Mouse (Mus musculus) forebrain, embryonic 14.5 days (tissue): Measurements from ENCODE around the gene Adgrl2. TPM values are rescaled to one million over a fixed set of nuclear protein-coding genes. Genes with fewer than 3 reads are reported as not detected.

Source experiments
- ATAC-seq: fragments of 200-750 bp; cut with Nextera tagmentation; 2 replicates; pipeline ENCODE4 v1.8.0; 2017; ENCODE audit warnings: mild to moderate bottlenecking, moderate library complexity
- DNase-seq: peaks from one replicate; pipeline ENCODE4 v3.0.0-alpha.2; 2015; ENCODE audit warnings: low spot score
- H3K27ac ChIP-seq: fragments of 300-500 bp; sonication (generic); 2 replicates; pipeline ENCODE4 v1.5.1; 2014; ENCODE audit warnings: low read depth, mild to moderate bottlenecking, control low read depth, low read length, moderate library complexity
- H3K27me3 ChIP-seq: fragments of 300-500 bp; sonication (generic); replicated peaks from 2 replicates; pipeline ENCODE4 v1.6.1; 2014; ENCODE audit warnings: low read length, control low read depth, mixed read lengths; ENCODE audit not compliant: control insufficient read depth, insufficient read depth
- H3K36me3 ChIP-seq: fragments of 300-500 bp; sonication (generic); 2 replicates; pipeline ENCODE4 v1.6.1; 2014; ENCODE audit warnings: low read length, control low read depth; ENCODE audit not compliant: control insufficient read depth, insufficient read depth
- H3K4me1 ChIP-seq: fragments of 300-500 bp; sonication (generic); 2 replicates; pipeline ENCODE4 v1.6.1; 2014; ENCODE audit warnings: antibody characterized with exemption, low read length, control low read depth; ENCODE audit not compliant: control insufficient read depth, insufficient read depth
- H3K4me2 ChIP-seq: fragments of 300-500 bp; sonication (generic); 2 replicates; pipeline ENCODE4 v1.6.1; 2014; ENCODE audit warnings: mild to moderate bottlenecking, control low read depth, low read length
- H3K4me3 ChIP-seq: fragments of 300-500 bp; sonication (generic); 2 replicates; pipeline ENCODE4 v1.5.1; 2014; ENCODE audit warnings: low read depth, low read length, control low read depth
- H3K9ac ChIP-seq: fragments of 300-500 bp; sonication (generic); 2 replicates; pipeline ENCODE4 v1.6.1; 2014; ENCODE audit warnings: mild to moderate bottlenecking, low read length, control low read depth, moderate library complexity
- H3K9me3 ChIP-seq: fragments of 300-500 bp; sonication (generic); replicated peaks from 2 replicates; pipeline ENCODE4 v1.6.1; 2016; ENCODE audit warnings: low read length, control low read depth, mixed read lengths; ENCODE audit not compliant: control insufficient read depth
- WGBS: fragments of 180-500 bp; shearing (Covaris S2); extraction: QIAGEN DNeasy Blood & Tissue Kit; methylation state at CpG from one replicate; pipeline ENCODE4 v1.1.7; 2014; 5-methylcytosine and 5-hydroxymethylcytosine counted together
- polyA plus RNA-seq: library from polyadenylated mRNA; unstranded; fragments of >200 nt; fragmentation: Nextera tagmentation; extraction: Ambion mirVana; gene quantifications from 2 replicates; pipeline ENCODE4 v1.2.1, GENCODE M21; 2014

The Adgrl2 gene
- polyA plus RNA-seq, 1 experiment from 2014 or later: 69.4 TPM

DNA sequence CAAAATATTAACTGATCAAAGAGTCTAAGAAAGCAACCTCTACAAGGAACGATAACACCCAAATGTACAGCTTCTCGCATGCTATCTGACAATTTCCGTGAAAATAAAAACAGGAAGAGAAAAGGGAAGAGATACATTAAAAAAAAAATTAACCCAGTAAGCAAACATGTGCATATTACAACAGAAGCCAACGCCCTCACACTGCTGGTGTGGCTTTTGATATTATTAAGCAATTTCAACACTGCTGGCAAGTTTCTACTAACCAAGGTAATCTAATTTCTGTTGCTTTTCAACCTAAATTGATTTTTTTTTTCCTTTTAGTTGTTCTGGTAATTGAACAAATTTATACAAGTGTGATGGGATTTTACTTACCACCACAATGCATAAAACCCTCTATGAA is 8.0 kb downstream of the Adgrl2 start:
- no peak overlapping the region for H3K9ac ChIP-seq
- H3K4me3 ChIP-seq: no peak overlapping the region
- 81% methylated on average over 4 of the region's 4 CpGs for WGBS
- ATAC-seq (no peak), DNase-seq (no peak)
- H3K4me1 ChIP-seq: peaks cover 35% of the 10 kb centered on the region
- H3K27me3 ChIP-seq: no peaks in the 10 kb centered on the region
- no peak overlapping the region for H3K4me2 ChIP-seq
- H3K27ac ChIP-seq: no peak overlapping the region
- no peaks in the 10 kb centered on the region for H3K9me3 ChIP-seq
- no peaks in the 10 kb centered on the region for H3K36me3 ChIP-seq

- Histone ChIP-seq H3K9ac (no peak overlapping the region), H3K9me3 (no peaks in the 10 kb centered on the region), H3K4me1 (peaks cover 38% of the 10 kb centered on the region), H3K27ac (no peak overlapping the region), H3K4me2 (no peak overlapping the region), H3K27me3 (no peaks in the 10 kb centered on the region), H3K36me3 (no peaks in the 10 kb centered on the region), H3K4me3 (no peak overlapping the region)
- DNase-seq (no peak), ATAC-seq (no peak)
- 84% methylated on average over 8 of the region's 8 CpGs for WGBS
Observed at GRCm38 (mm10) chr3:148981776-148982175, 8.6 kb downstream of the Adgrl2 start.

DNA sequence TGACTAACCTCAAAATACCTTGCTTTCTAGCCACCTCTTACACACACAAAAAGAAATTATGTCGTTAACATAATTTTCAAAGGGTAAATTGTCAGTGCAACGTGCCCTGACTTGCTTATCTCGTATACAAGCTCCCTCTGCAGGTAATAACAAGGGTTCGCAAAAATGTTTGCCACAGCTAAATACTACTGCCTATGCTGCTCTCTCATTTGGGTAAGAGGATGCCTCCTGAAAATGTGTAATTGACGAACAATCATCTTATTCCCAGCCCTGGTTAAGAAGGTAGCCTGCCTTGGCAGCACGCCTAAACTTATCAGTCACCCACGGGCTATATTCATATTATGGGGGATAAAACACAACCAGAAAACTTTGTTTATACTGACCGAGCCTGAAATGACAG is 11.8 kb downstream of the Adgrl2 start:
- Histone ChIP-seq H3K4me2 (peak overlapping the region; percentile 63), H3K4me1 (peaks cover 21% of the 10 kb centered on the region), H3K9ac (no peak overlapping the region), H3K36me3 (no peaks in the 10 kb centered on the region), H3K27me3 (no peaks in the 10 kb centered on the region), H3K4me3 (no peak overlapping the region), H3K27ac (no peak overlapping the region), H3K9me3 (no peaks in the 10 kb centered on the region)
- peak; percentile 78 for DNase-seq
- peak; percentile 35; the same call in 1 of the 2 replicates for ATAC-seq
- whole genome bisulfite sequencing: 22% methylated on average over 8 of the region's 8 CpGs

DNA sequence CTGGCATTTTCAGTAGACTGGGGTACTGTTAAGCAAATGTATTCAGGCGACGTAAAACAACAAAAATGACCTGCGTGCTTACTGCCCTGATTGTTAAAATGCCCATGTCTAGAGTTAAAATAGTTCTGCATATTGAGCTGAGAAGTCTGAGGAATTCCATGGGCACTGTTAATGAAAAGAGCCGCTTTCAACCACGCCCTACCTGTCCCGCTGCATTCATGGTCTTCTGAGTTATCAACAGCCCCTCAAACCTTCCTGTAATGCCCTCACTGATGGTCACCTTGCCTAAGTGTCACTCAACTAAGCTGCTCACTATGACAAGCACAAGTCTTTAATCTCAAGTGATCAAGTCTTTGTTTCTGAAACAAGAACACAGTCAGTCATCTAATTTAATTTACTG is 12.5 kb downstream of the Adgrl2 start:
- Histone ChIP-seq H3K9me3 (no peaks in the 10 kb centered on the region), H3K4me1 (peaks cover 19% of the 10 kb centered on the region), H3K36me3 (no peaks in the 10 kb centered on the region), H3K4me3 (peak overlapping the region; percentile 32), H3K27me3 (no peaks in the 10 kb centered on the region), H3K4me2 (peak overlapping the region; percentile 63), H3K9ac (peak overlapping the region; percentile 26; the same call in 1 of the 2 replicates), H3K27ac (no peak overlapping the region)
- peak; percentile 13; the same call in 1 of the 2 replicates for ATAC-seq
- WGBS: 27% methylated on average over 6 of the region's 6 CpGs
- DNase-seq: no peak

- no peaks in the 10 kb centered on the region for H3K36me3 ChIP-seq
- peak overlapping the region; percentile 55 for H3K9ac ChIP-seq
- peaks cover 19% of the 10 kb centered on the region for H3K4me1 ChIP-seq
- peak; percentile 90 for DNase-seq
- peak overlapping the region; percentile 68 for H3K27ac ChIP-seq
- H3K27me3 ChIP-seq: no peaks in the 10 kb centered on the region
- H3K4me2 ChIP-seq: peak overlapping the region; percentile 63
- H3K4me3 ChIP-seq: peak overlapping the region; percentile 32
- 3% methylated on average over 16 of the region's 16 CpGs for WGBS
- H3K9me3 ChIP-seq: no peaks in the 10 kb centered on the region
- peak; percentile 88 for ATAC-seq
Observed at GRCm38 (mm10) chr3:148977124-148977529, 13.2 kb downstream of the Adgrl2 start.

- H3K27me3 ChIP-seq: no peaks in the 10 kb centered on the region
- ATAC-seq: no peak
Observed at GRCm38 (mm10) chr3:148971893-148972596, 18.3 kb downstream of the Adgrl2 start.

GRCm38 (mm10) chr3:148964991-148965605 is 25.3 kb downstream of the Adgrl2 start:
- 41% methylated on average over 13 of the region's 13 CpGs for WGBS

More at GRCm38 (mm10) chr3:148971893-148972596, 18.3 kb downstream of the Adgrl2 start:
- Histone ChIP-seq H3K9me3 (no peaks in the 10 kb centered on the region), H3K4me1 (peaks cover 6% of the 10 kb centered on the region), H3K27ac (no peak overlapping the region), H3K4me2 (no peak overlapping the region), H3K36me3 (no peaks in the 10 kb centered on the region), H3K4me3 (no peak overlapping the region), H3K9ac (no peak overlapping the region)
- 80% methylated on average over 11 of the region's 11 CpGs for WGBS
- DNase-seq: no peak

GRCm38 (mm10) chr3:148963381-148964044 is 26.8 kb downstream of the Adgrl2 start:
- Histone ChIP-seq H3K27me3 (no peaks in the 10 kb centered on the region), H3K9ac (no peak overlapping the region), H3K36me3 (no peaks in the 10 kb centered on the region), H3K4me3 (no peak overlapping the region), H3K4me2 (no peak overlapping the region), H3K27ac (no peak overlapping the region), H3K4me1 (peaks cover 34% of the 10 kb centered on the region), H3K9me3 (no peaks in the 10 kb centered on the region)
- WGBS: 89% methylated on average over 5 of the region's 5 CpGs
- DNase-seq: no peak
- no peak for ATAC-seq

More at GRCm38 (mm10) chr3:148964991-148965605, 25.3 kb downstream of the Adgrl2 start:
- no peak overlapping the region for H3K4me2 ChIP-seq
- no peak overlapping the region for H3K9ac ChIP-seq
- peaks cover 22% of the 10 kb centered on the region for H3K4me1 ChIP-seq
- H3K36me3 ChIP-seq: no peaks in the 10 kb centered on the region
- DNase-seq (no peak), ATAC-seq (no peak)
- H3K4me3 ChIP-seq: no peak overlapping the region
- H3K27ac ChIP-seq: no peak overlapping the region
- H3K27me3 ChIP-seq: no peaks in the 10 kb centered on the region
- H3K9me3 ChIP-seq: no peaks in the 10 kb centered on the region
